ENCODE assay signal across 10 mouse cellular contexts in genomic region chr2:13290661-13291060, GRCm38 (mm10). TPM values are rescaled to one million over a fixed set of nuclear protein-coding genes. Genes with fewer than 3 reads are reported as not detected.
DNase-seq lines count a peak whose midpoint lies in the region; ATAC-seq and TF ChIP-seq lines count a peak whose summit lies in the region.
"Had no signal": no experiment of that assay in that cellular context is flagged by ENCODE, and none has a peak within 500 bp of the region (broad histone marks: within the 10 kb centered on the region; RNA-seq: fewer than 3 reads in every experiment).

No protein-coding gene starts in this region.

- no peak for TF ChIP-seq POLR2A in limb, embryonic 14.5 days (IDR thresholded peaks at IDR 0.05; ENCODE audit: borderline replicate concordance, extremely low read depth, insufficient read depth, insufficient read length)
- no peak for TF ChIP-seq POLR2A in thymus, adult 2 months (IDR thresholded peaks at IDR 0.05; ENCODE audit: control insufficient read depth, extremely low read depth, insufficient read depth, low read length, poor library complexity)

- H3K4me2 ChIP-seq in limb, embryonic 14.5 days (replicated peaks; ENCODE audit: low read depth, low read length, severe bottlenecking) = no peak overlapping the region
- no peak overlapping the region for H3K4me2 ChIP-seq in midbrain, postnatal 0 days (ENCODE audit: low read depth, low read length, poor library complexity, severe bottlenecking)
- H3K4me2 ChIP-seq in heart, embryonic 11.5 days = no peak overlapping the region
- H3K4me2 ChIP-seq: embryonic facial prominence, embryonic 15.5 days; lung, embryonic 15.5 days had no signal

- no peaks in the 10 kb centered on the region for H3K27me3 ChIP-seq in limb, embryonic 14.5 days (ENCODE audit: control insufficient read depth, insufficient read depth, low read length)
- no peaks in the 10 kb centered on the region for H3K27me3 ChIP-seq in limb, embryonic 10.5 days (ENCODE audit: low read depth, poor library complexity, severe bottlenecking)
- no peaks in the 10 kb centered on the region for H3K27me3 ChIP-seq in midbrain, postnatal 0 days (ENCODE audit: insufficient read depth, low read length)
- H3K27me3 ChIP-seq in thymus, adult 2 months (ENCODE audit: control insufficient read depth, insufficient read depth, low read length) = no peaks in the 10 kb centered on the region
- H3K27me3 ChIP-seq in heart, embryonic 11.5 days (ENCODE audit: control insufficient read depth, insufficient read depth, low read length) = no peaks in the 10 kb centered on the region
- H3K27me3 ChIP-seq: embryonic facial prominence, embryonic 15.5 days; lung, embryonic 15.5 days had no signal

- H3K4me3 ChIP-seq in limb, embryonic 14.5 days (replicated peaks; ENCODE audit: low read length) = no peak overlapping the region
- no peak overlapping the region for H3K4me3 ChIP-seq in limb, embryonic 10.5 days
- no peak overlapping the region for H3K4me3 ChIP-seq in midbrain, postnatal 0 days (ENCODE audit: low read depth, low read length)
- no peak overlapping the region for H3K4me3 ChIP-seq in thymus, adult 2 months (ENCODE audit: control insufficient read depth, insufficient read depth, low read length)
- no peak overlapping the region for H3K4me3 ChIP-seq in heart, embryonic 11.5 days (ENCODE audit: low read depth, low read length)
- H3K4me3 ChIP-seq: embryonic facial prominence, embryonic 15.5 days; lung, embryonic 15.5 days had no signal

- 0 out of 2 replicates have a peak, but pooled peaks have one; percentile 53 for ATAC-seq in limb, embryonic 14.5 days (ENCODE audit: low FRiP score, low read depth)
- ATAC-seq in midbrain, postnatal 0 days (ENCODE audit: low FRiP score) = no peak
- ATAC-seq in heart, embryonic 11.5 days (replicated peaks; ENCODE audit: insufficient number of reproducible peaks, low FRiP score, low TSS enrichment) = no peak

- WGBS in limb, embryonic 14.5 days = 0% methylated on average over 1 of the region's 1 CpGs
- WGBS in limb, embryonic 10.5 days = 7% methylated on average over 1 of the region's 1 CpGs
- 0% methylated on average over 1 of the region's 1 CpGs for WGBS in midbrain, postnatal 0 days
- WGBS in thymus, adult 2 months = 2% methylated on average over 1 of the region's 1 CpGs
- 4% methylated on average over 1 of the region's 1 CpGs for WGBS in heart, embryonic 11.5 days (ENCODE audit: insufficient replicate concordance)

- no peak overlapping the region for H3K9ac ChIP-seq in limb, embryonic 14.5 days (ENCODE audit: low read depth, low read length, severe bottlenecking)
- H3K9ac ChIP-seq in midbrain, postnatal 0 days (replicated peaks; ENCODE audit: low read length, poor library complexity, severe bottlenecking) = no peak overlapping the region
- no peak overlapping the region for H3K9ac ChIP-seq in heart, embryonic 11.5 days (ENCODE audit: low read depth, low read length)
- H3K9ac ChIP-seq: embryonic facial prominence, embryonic 15.5 days; lung, embryonic 15.5 days had no signal

- H3K4me1 ChIP-seq in limb, embryonic 14.5 days (ENCODE audit: control insufficient read depth, insufficient read depth, low read length) = no peaks in the 10 kb centered on the region
- H3K4me1 ChIP-seq in limb, embryonic 10.5 days = no peaks in the 10 kb centered on the region
- H3K4me1 ChIP-seq in midbrain, postnatal 0 days (ENCODE audit: insufficient read depth, low read length) = no peaks in the 10 kb centered on the region
- no peaks in the 10 kb centered on the region for H3K4me1 ChIP-seq in thymus, adult 2 months (replicated peaks; ENCODE audit: control insufficient read depth, insufficient read depth, low read length)
- H3K4me1 ChIP-seq in heart, embryonic 11.5 days (ENCODE audit: control insufficient read depth, insufficient read depth, low read length) = no peaks in the 10 kb centered on the region
- H3K4me1 ChIP-seq: embryonic facial prominence, embryonic 15.5 days; lung, embryonic 15.5 days had no signal

- no peaks in the 10 kb centered on the region for H3K36me3 ChIP-seq in limb, embryonic 14.5 days (ENCODE audit: control insufficient read depth, insufficient read depth, low read length)
- H3K36me3 ChIP-seq in limb, embryonic 10.5 days = no peaks in the 10 kb centered on the region
- H3K36me3 ChIP-seq in midbrain, postnatal 0 days (ENCODE audit: insufficient read depth, low read length) = no peaks in the 10 kb centered on the region
- no peaks in the 10 kb centered on the region for H3K36me3 ChIP-seq in thymus, adult 2 months (ENCODE audit: control insufficient read depth, insufficient read depth, low read length)
- no peaks in the 10 kb centered on the region for H3K36me3 ChIP-seq in heart, embryonic 11.5 days (ENCODE audit: control insufficient read depth, insufficient read depth, low read length)
- H3K36me3 ChIP-seq: embryonic facial prominence, embryonic 15.5 days; lung, embryonic 15.5 days had no signal

- peak; percentile 83 for TF ChIP-seq CTCF in midbrain, postnatal 0 days (IDR thresholded peaks at IDR 0.05)
- TF ChIP-seq CTCF in thymus, adult 2 months (IDR thresholded peaks at IDR 0.05; ENCODE audit: borderline replicate concordance, control insufficient read depth, extremely low read depth, insufficient read depth, low read length, poor library complexity) = no peak

- peak; percentile 82 for DNase-seq in limb, embryonic 14.5 days (ENCODE audit: low spot score)
- no peak for DNase-seq in limb, embryonic 10.5 days (ENCODE audit: low spot score)
- peak; percentile 34 for DNase-seq in R1 (ENCODE audit: low read depth, low spot score)
- DNase-seq in forelimb bud, embryonic 11.5 days (ENCODE audit: low read depth, low spot score) = peak; percentile 64
- DNase-seq in midbrain, postnatal 0 days (ENCODE audit: low spot score) = peak; percentile 84
- no peak for DNase-seq in gastrocnemius, postnatal 25 days
- DNase-seq in thymus, adult 2 months = no peak

- H3K9me3 ChIP-seq in limb, embryonic 14.5 days (ENCODE audit: control insufficient read depth, low read length) = no peaks in the 10 kb centered on the region
- no peaks in the 10 kb centered on the region for H3K9me3 ChIP-seq in limb, embryonic 10.5 days (replicated peaks)
- no peaks in the 10 kb centered on the region for H3K9me3 ChIP-seq in midbrain, postnatal 0 days (ENCODE audit: low read length)
- no peaks in the 10 kb centered on the region for H3K9me3 ChIP-seq in heart, embryonic 11.5 days (replicated peaks; ENCODE audit: control insufficient read depth, low read length)
- H3K9me3 ChIP-seq: embryonic facial prominence, embryonic 15.5 days; lung, embryonic 15.5 days had no signal

- H3K27ac ChIP-seq in limb, embryonic 14.5 days (replicated peaks; ENCODE audit: low read depth, low read length) = no peak overlapping the region
- H3K27ac ChIP-seq in limb, embryonic 10.5 days = no peak overlapping the region
- H3K27ac ChIP-seq in midbrain, postnatal 0 days (ENCODE audit: low read depth, low read length) = no peak overlapping the region
- H3K27ac ChIP-seq in thymus, adult 2 months (ENCODE audit: control insufficient read depth, insufficient read depth, low read length) = no peak overlapping the region
- H3K27ac ChIP-seq in heart, embryonic 11.5 days (ENCODE audit: low read depth, low read length) = no peak overlapping the region
- H3K27ac ChIP-seq: embryonic facial prominence, embryonic 15.5 days; lung, embryonic 15.5 days had no signal

RNA-seq across cellular contexts. Expression of gene Rsu1, which starts 19.4 kb away (rescaled TPM):
- 91.7 and 115 TPM in 2 replicates for polyA plus RNA-seq in limb, embryonic 14.5 days (2012; rRNA removed)
- 119 and 126 TPM in 2 replicates for polyA plus RNA-seq in limb, embryonic 14.5 days (2014; fragmentation: Nextera tagmentation; extraction: Ambion mirVana)
- 67.9 and 79.1 TPM in 2 replicates for polyA plus RNA-seq in limb, embryonic 10.5 days (2016; fragmentation: Nextera tagmentation; extraction: Ambion mirVana)
- 57.9 and 114 TPM in 2 replicates for total RNA-seq in midbrain, postnatal 0 days (2014; rRNA removed)
- polyA plus RNA-seq in midbrain, postnatal 0 days (2015; fragmentation: Nextera tagmentation; extraction: Ambion mirVana) = 80.9 and 85.8 TPM in 2 replicates
- total RNA-seq in gastrocnemius, postnatal 25 days (2021) = 10 to 100 TPM; 28.2 to 37.8 TPM
- 38.1 and 43.0 TPM in 2 replicates for polyA plus RNA-seq in thymus, adult 2 months (2012; rRNA removed)
- polyA plus RNA-seq in heart, embryonic 11.5 days (2014; fragmentation: Nextera tagmentation; extraction: Ambion mirVana) = 142 and 147 TPM in 2 replicates

Comparison
In these comparisons a context has a peak if more than half of its experiments do, and no peak if none do; other contexts are left out.
1. DNase-seq: peak in limb, embryonic 14.5 days (single experiment), R1 (single experiment), forelimb bud, embryonic 11.5 days (single experiment) and midbrain, postnatal 0 days (single experiment); none in limb, embryonic 10.5 days (single experiment), gastrocnemius, postnatal 25 days (single experiment) and thymus, adult 2 months (single experiment).